Mouse (Mus musculus): ENCODE measurements at regions not wholly inside any gene's neighbourhood (a gene's known extent, or its start where the extent isn't known, plus 50 kb on each side); places are given as distances from the start of the nearest gene placed in this dataset.

- no peak for DNase-seq (ENCODE audit: low read depth, low spot score)
Measured at GRCm38 (mm10) chr2:77358176-77358575, 77.8 kb upstream of the Sestd1 start.

GRCm38 (mm10) chr2:77356798-77357197, 76.4 kb upstream of the Sestd1 start:
- no peak for DNase-seq (ENCODE audit: low read depth, low spot score)

GRCm38 (mm10) chr2:77351987-77352628, 71.7 kb upstream of the Sestd1 start:
- no peak for DNase-seq (ENCODE audit: low read depth, low spot score)

GRCm38 (mm10) chr2:77347027-77347426, 66.6 kb upstream of the Sestd1 start:
- no peak for DNase-seq (ENCODE audit: low read depth, low spot score)

DNA sequence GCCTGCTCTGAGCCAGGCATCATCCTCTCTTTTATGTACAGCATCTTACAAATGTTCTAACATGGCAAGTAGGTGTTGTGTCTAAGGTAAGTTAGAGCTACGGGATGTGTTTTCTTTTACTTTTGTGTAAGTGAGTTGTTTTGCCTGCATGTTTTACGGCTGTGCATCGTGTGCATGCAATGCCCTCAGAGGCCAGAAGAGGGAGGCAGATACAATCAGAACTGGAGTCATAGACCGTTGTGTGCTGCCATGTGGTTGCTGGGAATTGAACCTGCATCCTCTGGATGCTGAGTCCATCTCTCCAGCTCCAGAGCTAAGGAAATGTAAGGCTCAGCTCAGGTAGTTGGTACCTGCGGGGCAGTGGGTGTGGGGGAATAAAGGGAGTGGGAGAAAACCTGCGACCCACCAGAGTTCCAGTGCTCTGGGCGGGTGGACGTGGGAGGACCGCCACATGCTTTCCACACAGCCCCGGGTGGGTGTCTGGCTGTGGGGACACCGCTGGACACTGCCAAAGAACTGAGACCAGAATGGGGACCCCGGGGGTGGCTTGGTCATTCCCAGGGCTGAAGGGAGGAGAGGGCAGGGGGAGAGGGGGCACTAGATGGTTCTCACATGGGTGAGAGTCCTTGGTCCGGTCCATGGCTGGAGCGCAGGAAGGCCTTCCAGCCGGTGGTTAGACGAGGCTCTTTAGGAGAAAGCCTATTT, 63.5 kb upstream of the Sestd1 start:
- DNase-seq (ENCODE audit: low read depth, low spot score), result no peak

DNA sequence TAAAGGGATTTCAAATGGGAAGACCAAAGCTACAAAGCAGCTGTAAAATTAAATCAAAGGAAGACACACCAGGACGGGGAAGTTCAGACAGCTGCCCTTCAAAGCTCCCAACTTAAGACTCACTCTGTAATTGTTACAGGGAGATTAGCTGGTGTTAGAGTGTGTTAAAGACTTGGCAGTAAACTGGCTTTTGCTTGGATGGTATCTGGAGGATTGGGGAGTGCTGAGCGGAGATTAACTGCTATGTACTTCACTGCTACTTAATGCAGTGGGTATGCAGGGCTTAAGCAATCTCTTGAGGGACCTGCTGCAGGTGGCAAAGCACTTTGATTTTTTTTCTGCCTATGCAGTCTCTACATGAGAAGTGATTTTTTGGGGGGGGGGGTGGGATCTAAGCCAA, 62.0 kb upstream of the Sestd1 start:
- peak; percentile 52 for DNase-seq (ENCODE audit: low read depth, low spot score)

DNA sequence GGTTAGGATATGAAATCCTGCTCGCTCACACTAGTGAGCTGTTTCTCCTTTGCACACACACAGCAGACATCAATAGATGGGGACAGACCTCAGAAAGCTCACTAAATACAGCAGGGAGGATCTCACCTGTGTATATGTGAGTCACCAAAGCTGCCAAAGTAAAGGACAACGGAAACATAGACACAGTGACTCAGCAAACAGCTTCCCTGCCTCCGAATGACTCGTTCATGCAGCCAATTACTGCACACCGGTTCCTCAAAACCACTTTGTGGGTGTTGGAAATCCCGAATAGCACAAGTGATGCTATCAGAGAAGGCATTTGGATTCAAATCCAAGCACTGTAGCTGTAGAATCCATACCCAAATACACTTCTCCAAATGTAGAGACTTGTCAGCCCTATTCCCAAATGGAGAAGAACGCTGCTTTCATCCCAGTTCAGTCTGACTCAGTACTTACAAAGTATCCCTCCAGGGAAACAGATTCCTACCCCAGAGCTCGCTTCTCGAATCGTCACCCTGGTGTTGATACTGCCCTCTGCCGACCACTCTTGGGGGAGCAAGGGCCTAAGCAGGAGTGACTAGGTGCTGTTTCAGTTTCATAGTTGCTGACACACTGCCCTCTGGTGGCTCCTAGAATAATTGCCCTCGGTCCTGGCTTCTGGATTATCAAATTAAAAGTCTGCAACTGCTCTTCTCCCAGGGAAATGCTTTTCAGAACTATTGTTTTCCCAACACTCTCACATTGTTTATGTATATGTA, 61.4 kb upstream of the Sestd1 start:
- peak; percentile 71 for DNase-seq (ENCODE audit: low read depth, low spot score)

GRCm38 (mm10) chr2:77340076-77340475, 59.7 kb upstream of the Sestd1 start:
- no peak for DNase-seq (ENCODE audit: low read depth, low spot score)

DNA sequence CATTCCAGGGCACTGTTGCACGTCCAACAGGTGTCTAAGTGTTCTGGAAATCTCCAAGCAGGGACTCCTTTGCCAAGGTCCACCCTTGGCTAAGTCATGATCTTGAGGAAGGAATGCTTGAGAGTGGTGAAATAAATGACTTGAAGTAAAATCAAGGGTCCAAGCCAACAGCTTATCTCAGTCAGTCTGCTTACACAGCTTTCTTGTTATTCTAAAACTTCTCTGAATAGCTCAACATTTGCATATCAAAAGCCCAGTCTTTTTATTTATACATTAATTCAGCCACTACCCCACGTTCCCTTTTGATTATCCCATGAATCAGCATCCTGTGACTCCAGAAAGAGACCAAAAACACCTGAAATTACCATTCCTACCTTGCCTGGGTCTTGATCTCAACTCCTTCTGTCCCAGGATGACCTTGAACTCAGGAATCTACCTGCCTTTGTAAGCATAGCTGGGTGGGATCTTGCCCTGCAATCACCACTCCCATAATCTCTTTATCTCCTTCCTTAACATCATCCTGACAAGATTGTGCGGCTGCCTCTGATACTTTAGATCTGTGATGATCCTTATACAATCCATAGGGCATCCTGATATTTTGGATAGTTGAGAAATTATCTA, 57.5 kb upstream of the Sestd1 start:
- no peak for DNase-seq (ENCODE audit: low read depth, low spot score)

GRCm38 (mm10) chr2:77337318-77337717, 56.9 kb upstream of the Sestd1 start:
- no peak for DNase-seq (ENCODE audit: low read depth, low spot score)

DNA sequence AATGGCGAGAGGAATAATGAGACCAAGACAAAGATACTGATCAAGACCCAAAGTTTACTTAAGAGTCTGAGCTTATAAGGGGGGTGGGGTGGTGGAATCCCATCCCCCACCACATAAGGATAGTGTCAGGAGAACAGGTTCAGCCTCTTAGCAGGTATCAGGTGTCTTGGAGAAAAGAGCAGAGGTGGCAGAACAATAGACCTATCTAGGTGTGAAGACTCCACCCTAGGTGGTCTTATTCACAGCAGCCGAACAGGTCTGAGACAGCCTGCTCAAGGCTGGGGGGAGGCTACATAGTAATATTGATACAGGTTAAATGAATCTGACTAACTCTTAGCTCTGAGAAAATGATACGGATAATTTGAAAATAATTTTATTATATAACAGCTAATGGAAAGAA, 56.4 kb upstream of the Sestd1 start:
- DNase-seq (ENCODE audit: low read depth, low spot score), result no peak

DNA sequence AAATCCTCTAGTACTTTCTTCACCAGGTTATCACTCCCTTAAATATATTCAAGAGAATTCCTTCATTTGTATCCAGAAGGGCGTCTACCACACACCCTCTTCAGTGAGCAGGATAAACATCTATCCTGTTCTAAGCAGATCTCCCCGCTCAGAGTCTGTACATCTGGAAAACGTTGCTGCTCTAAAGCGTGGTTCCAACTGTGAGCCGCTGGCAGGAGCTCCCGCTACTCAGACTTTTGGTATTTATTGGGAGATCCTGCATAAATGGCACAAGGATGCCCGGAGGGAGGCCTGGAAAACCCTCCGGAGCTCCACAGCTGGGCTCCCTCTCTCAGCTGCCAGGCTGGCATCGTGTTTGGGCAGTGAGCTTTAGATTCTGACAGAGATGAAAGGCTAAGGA, 54.3 kb upstream of the Sestd1 start:
- no peak for DNase-seq (ENCODE audit: low read depth, low spot score)

- DNase-seq (ENCODE audit: low read depth, low spot score), result no peak
Measured at GRCm38 (mm10) chr2:77333394-77334079, 53.1 kb upstream of the Sestd1 start.
